Mouse (Mus musculus) monocyte, adult 2 months (primary cell): ENCODE measurements around the gene Aoah.

Experiments
- DNase-seq, 2 experiments: peaks; one replicate each; pipeline ENCODE4 v3.0.0; 2022; ENCODE audit warnings: low spot score in 2 of 2, low read depth in 1 of 2

The Aoah gene

GRCm38 (mm10) chr13:21050118-21050517 is 256.2 kb downstream of the Aoah start:
- no peak for DNase-seq

- DNase-seq: no peak
These were observed 272.1 kb downstream of the Aoah start for GRCm38 (mm10) chr13:21066021-21066420.

GRCm38 (mm10) chr13:21074847-21075246 is 280.9 kb downstream of the Aoah start, which contains the start of gene Olfr1370:
Gene Olfr1370 (minus strand): TSS chr13:21074947.
- DNase-seq: no peak

- no peak for DNase-seq
These were observed 288.8 kb downstream of the Aoah start for GRCm38 (mm10) chr13:21082686-21083085.
